Mouse (Mus musculus): Measurements from ENCODE around the gene Timm22. TPM values are rescaled to one million over a fixed set of nuclear protein-coding genes. Genes with fewer than 3 reads are reported as not detected.

Timm22 gene
- polyA plus RNA-seq, 1 experiment = 7.5 TPM

GRCm38 (mm10) chr11:76385746-76386145, 21.0 kb upstream of the Timm22 start:
- H3K27me3 ChIP-seq (ENCODE audit: control insufficient read depth, insufficient read depth, low read length) = no peaks in the 10 kb centered on the region
- 89% methylated on average over 3 of the region's 3 CpGs for whole genome bisulfite sequencing
- H3K27ac ChIP-seq (ENCODE audit: insufficient read depth, low read length) = no peak overlapping the region
- H3K4me1 ChIP-seq (ENCODE audit: control insufficient read depth, insufficient read depth, insufficient read length) = no peaks in the 10 kb centered on the region
- no peak overlapping the region for H3K4me3 ChIP-seq (ENCODE audit: extremely low read depth, insufficient read depth, insufficient read length)
- no peak for TF ChIP-seq POLR2A (IDR thresholded peaks at IDR 0.05; ENCODE audit: low read depth, low read length)
- H3K36me3 ChIP-seq (ENCODE audit: control insufficient read depth, insufficient read depth, low read length) = no peaks in the 10 kb centered on the region
- no peak for DNase-seq (ENCODE audit: low read depth in 1 of 2, low spot score in 2 of 2)

GRCm38 (mm10) chr11:76387097-76387496, 19.7 kb upstream of the Timm22 start:
- 94% methylated on average over 1 of the region's 1 CpGs for WGBS
- H3K4me3 ChIP-seq (ENCODE audit: extremely low read depth, insufficient read depth, insufficient read length) = no peak overlapping the region
- TF ChIP-seq CTCF (IDR thresholded peaks at IDR 0.05; ENCODE audit: extremely low read depth, insufficient read depth, insufficient read length, insufficient replicate concordance) = no peak
- TF ChIP-seq POLR2A (IDR thresholded peaks at IDR 0.05; ENCODE audit: low read depth, low read length) = no peak
- H3K27me3 ChIP-seq (ENCODE audit: control insufficient read depth, insufficient read depth, low read length) = no peaks in the 10 kb centered on the region
- no peak for DNase-seq (ENCODE audit: low read depth in 1 of 2, low spot score in 2 of 2)
- H3K36me3 ChIP-seq (ENCODE audit: control insufficient read depth, insufficient read depth, low read length) = no peaks in the 10 kb centered on the region
- no peaks in the 10 kb centered on the region for H3K4me1 ChIP-seq (ENCODE audit: control insufficient read depth, insufficient read depth, insufficient read length)
- no peak overlapping the region for H3K27ac ChIP-seq (ENCODE audit: insufficient read depth, low read length)

- no peak overlapping the region for H3K27ac ChIP-seq (ENCODE audit: insufficient read depth, low read length)
- no peak for DNase-seq (ENCODE audit: low read depth in 1 of 2, low spot score in 2 of 2)
- no peaks in the 10 kb centered on the region for H3K27me3 ChIP-seq (ENCODE audit: control insufficient read depth, insufficient read depth, low read length)
- TF ChIP-seq CTCF (IDR thresholded peaks at IDR 0.05; ENCODE audit: extremely low read depth, insufficient read depth, insufficient read length, insufficient replicate concordance) (no peak), POLR2A (IDR thresholded peaks at IDR 0.05; ENCODE audit: low read depth, low read length) (no peak)
- 79% methylated on average over 7 of the region's 7 CpGs for WGBS
- H3K4me3 ChIP-seq (ENCODE audit: extremely low read depth, insufficient read depth, insufficient read length) = no peak overlapping the region
- H3K36me3 ChIP-seq (ENCODE audit: control insufficient read depth, insufficient read depth, low read length) = no peaks in the 10 kb centered on the region
- H3K4me1 ChIP-seq (ENCODE audit: control insufficient read depth, insufficient read depth, insufficient read length) = no peaks in the 10 kb centered on the region
Measured at GRCm38 (mm10) chr11:76388711-76389110, 18.0 kb upstream of the Timm22 start.

GRCm38 (mm10) chr11:76392532-76392931, 14.2 kb upstream of the Timm22 start:
- no peak overlapping the region for H3K4me3 ChIP-seq (ENCODE audit: extremely low read depth, insufficient read depth, insufficient read length)
- H3K27me3 ChIP-seq (ENCODE audit: control insufficient read depth, insufficient read depth, low read length) = no peaks in the 10 kb centered on the region
- TF ChIP-seq POLR2A (IDR thresholded peaks at IDR 0.05; ENCODE audit: low read depth, low read length) = no peak
- TF ChIP-seq CTCF (IDR thresholded peaks at IDR 0.05; ENCODE audit: extremely low read depth, insufficient read depth, insufficient read length, insufficient replicate concordance) = no peak
- no peaks in the 10 kb centered on the region for H3K4me1 ChIP-seq (ENCODE audit: control insufficient read depth, insufficient read depth, insufficient read length)
- no peaks in the 10 kb centered on the region for H3K36me3 ChIP-seq (ENCODE audit: control insufficient read depth, insufficient read depth, low read length)
- no peak overlapping the region for H3K27ac ChIP-seq (ENCODE audit: insufficient read depth, low read length)
- WGBS = 89% methylated on average over 7 of the region's 7 CpGs
- DNase-seq (ENCODE audit: low read depth in 1 of 2, low spot score in 2 of 2) = no peak

- Histone ChIP-seq H3K36me3 (ENCODE audit: control insufficient read depth, insufficient read depth, low read length) (no peaks in the 10 kb centered on the region), H3K4me1 (ENCODE audit: control insufficient read depth, insufficient read depth, insufficient read length) (no peaks in the 10 kb centered on the region), H3K27ac (ENCODE audit: insufficient read depth, low read length) (no peak overlapping the region), H3K27me3 (ENCODE audit: control insufficient read depth, insufficient read depth, low read length) (no peaks in the 10 kb centered on the region), H3K4me3 (ENCODE audit: extremely low read depth, insufficient read depth, insufficient read length) (no peak overlapping the region)
- DNase-seq (ENCODE audit: low read depth in 1 of 2, low spot score in 2 of 2) = no peak
- TF ChIP-seq CTCF (IDR thresholded peaks at IDR 0.05; ENCODE audit: extremely low read depth, insufficient read depth, insufficient read length, insufficient replicate concordance) (no peak), POLR2A (IDR thresholded peaks at IDR 0.05; ENCODE audit: low read depth, low read length) (no peak)
- 94% methylated on average over 11 of the region's 11 CpGs for whole genome bisulfite sequencing
Measured at GRCm38 (mm10) chr11:76392996-76393395, 13.8 kb upstream of the Timm22 start.

- 0 out of 2 replicates have a peak overlapping the region, but pooled peaks have one; percentile 2 for H3K27ac ChIP-seq (ENCODE audit: insufficient read depth, low read length)
- WGBS = under 1% methylated on average over 26 of the region's 26 CpGs
- no peak for TF ChIP-seq CTCF (IDR thresholded peaks at IDR 0.05; ENCODE audit: extremely low read depth, insufficient read depth, insufficient read length, insufficient replicate concordance)
- TF ChIP-seq POLR2A (IDR thresholded peaks at IDR 0.05; ENCODE audit: low read depth, low read length) = no peak
Measured at GRCm38 (mm10) chr11:76397650-76398311, 9.0 kb upstream of the Timm22 start.

GRCm38 (mm10) chr11:76398312-76398797, 8.4 kb upstream of the Timm22 start:
- no peak for DNase-seq (ENCODE audit: low read depth in 1 of 2, low spot score in 2 of 2)
- under 1% methylated on average over 32 of the region's 33 CpGs for WGBS
- H3K4me1 ChIP-seq (ENCODE audit: control insufficient read depth, insufficient read depth, insufficient read length) = no peaks in the 10 kb centered on the region
- no peak for TF ChIP-seq POLR2A (IDR thresholded peaks at IDR 0.05; ENCODE audit: low read depth, low read length)
- H3K36me3 ChIP-seq (ENCODE audit: control insufficient read depth, insufficient read depth, low read length) = no peaks in the 10 kb centered on the region
- 0 out of 2 replicates have a peak overlapping the region, but pooled peaks have one; percentile 2 for H3K27ac ChIP-seq (ENCODE audit: insufficient read depth, low read length)
- H3K4me3 ChIP-seq (ENCODE audit: extremely low read depth, insufficient read depth, insufficient read length) = peak overlapping the region; percentile 81
- H3K27me3 ChIP-seq (ENCODE audit: control insufficient read depth, insufficient read depth, low read length) = no peaks in the 10 kb centered on the region

More at GRCm38 (mm10) chr11:76397650-76398311, 9.0 kb upstream of the Timm22 start:
- Histone ChIP-seq H3K27me3 (ENCODE audit: control insufficient read depth, insufficient read depth, low read length) (no peaks in the 10 kb centered on the region), H3K4me3 (ENCODE audit: extremely low read depth, insufficient read depth, insufficient read length) (peak overlapping the region; percentile 81), H3K4me1 (ENCODE audit: control insufficient read depth, insufficient read depth, insufficient read length) (no peaks in the 10 kb centered on the region), H3K36me3 (ENCODE audit: control insufficient read depth, insufficient read depth, low read length) (no peaks in the 10 kb centered on the region)
- no peak for DNase-seq (ENCODE audit: low read depth in 1 of 2, low spot score in 2 of 2)
